In the genomic region with DNA sequence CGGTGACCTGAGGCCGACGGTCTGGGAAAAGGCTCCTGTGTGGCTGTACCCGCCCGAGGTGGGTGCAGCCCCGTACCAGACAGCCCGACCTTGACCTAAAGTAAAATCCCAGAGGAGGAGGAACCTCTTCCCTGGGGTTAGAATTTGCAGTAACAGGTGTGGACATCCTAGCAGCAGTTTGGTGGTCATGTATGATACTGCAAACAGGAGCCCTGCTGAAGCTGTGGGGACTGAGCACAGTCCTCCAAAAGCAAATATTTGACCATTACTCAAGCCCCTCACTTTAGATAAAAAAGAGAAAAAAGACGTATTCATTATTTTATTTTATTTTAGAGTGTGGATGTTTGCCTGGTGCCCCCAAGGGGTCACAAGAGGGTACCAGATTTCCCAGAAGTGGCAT, we compare ENCODE assay signal across 8 mouse cellular contexts. TPM values are rescaled to one million over a fixed set of nuclear protein-coding genes. Genes with fewer than 3 reads are reported as not detected.
DNase-seq lines count a peak whose midpoint lies in the region; ATAC-seq and TF ChIP-seq lines count a peak whose summit lies in the region.

No protein-coding gene starts in this region.

- intact Hi-C loops in heart, postnatal 10 days (cut with DNase I): no loop called here

- no peak for TF ChIP-seq CTCF in E14TG2a.4 (conservative IDR thresholded peaks at IDR 0.05; ENCODE audit: low read length)
- TF ChIP-seq CTCF in liver, postnatal 0 days (IDR thresholded peaks at IDR 0.05; ENCODE audit: low read depth): no peak

- WGBS in heart, embryonic 12.5 days: 4% methylated on average over 8 of the region's 8 CpGs
- WGBS in forebrain, embryonic 16.5 days: 4% methylated on average over 8 of the region's 8 CpGs
- 5% methylated on average over 8 of the region's 8 CpGs for WGBS in liver, postnatal 0 days (ENCODE audit: insufficient replicate concordance)

- TF ChIP-seq EP300 in liver, postnatal 0 days (IDR thresholded peaks at IDR 0.05; ENCODE audit: low read depth): no peak

- H3K36me3 ChIP-seq in heart, embryonic 12.5 days: peaks cover 36% of the 10 kb centered on the region
- peaks cover 45% of the 10 kb centered on the region for H3K36me3 ChIP-seq in E14TG2a.4 (ENCODE audit: insufficient read depth, low read length)
- H3K36me3 ChIP-seq in forebrain, embryonic 16.5 days (ENCODE audit: control insufficient read depth, insufficient read depth): peaks cover 18% of the 10 kb centered on the region
- peaks cover 30% of the 10 kb centered on the region for H3K36me3 ChIP-seq in liver, postnatal 0 days (replicated peaks; ENCODE audit: insufficient read depth, low read length)

- H3K9me3 ChIP-seq in heart, embryonic 12.5 days (replicated peaks): no peaks in the 10 kb centered on the region
- peaks cover 12% of the 10 kb centered on the region for H3K9me3 ChIP-seq in E14TG2a.4 (ENCODE audit: low read length)
- H3K9me3 ChIP-seq in forebrain, embryonic 16.5 days (ENCODE audit: control insufficient read depth, low read length): no peaks in the 10 kb centered on the region
- no peaks in the 10 kb centered on the region for H3K9me3 ChIP-seq in liver, postnatal 0 days (ENCODE audit: low read length)

- DNase-seq in heart, postnatal 10 days: no peak
- DNase-seq in liver, postnatal 0 days: no peak
- DNase-seq in cerebellum, adult 18-20 months: no peak
- no peak for DNase-seq in spleen, postnatal 36 days (ENCODE audit: low spot score in 2 of 2)

- peak overlapping the region; percentile 67; the same call in 1 of the 2 replicates for H3K27ac ChIP-seq in heart, embryonic 12.5 days (ENCODE audit: poor library complexity, severe bottlenecking)
- peak overlapping the region; percentile 75 for H3K27ac ChIP-seq in forebrain, embryonic 16.5 days (ENCODE audit: low read length)
- H3K27ac ChIP-seq in liver, postnatal 0 days (ENCODE audit: low read depth): peak overlapping the region; percentile 77

- H3K4me2 ChIP-seq in heart, embryonic 12.5 days: peak overlapping the region; percentile 98
- H3K4me2 ChIP-seq in forebrain, embryonic 16.5 days (ENCODE audit: low read length): peak overlapping the region; percentile 83
- H3K4me2 ChIP-seq in liver, postnatal 0 days (ENCODE audit: low read depth, low read length): peak overlapping the region; percentile 94

- no peak for ATAC-seq in heart, embryonic 12.5 days (ENCODE audit: insufficient number of reproducible peaks, low FRiP score)
- ATAC-seq in forebrain, embryonic 16.5 days: no peak
- ATAC-seq in liver, postnatal 0 days: peak; percentile 5; the same call in 1 of the 2 replicates
- no peak for ATAC-seq in erythroid progenitor cell, adult 5-6 weeks (replicated peaks; ENCODE audit: low FRiP score, poor library complexity, severe bottlenecking)

- peak overlapping the region; percentile 96 for H3K9ac ChIP-seq in heart, embryonic 12.5 days
- peak overlapping the region; percentile 88 for H3K9ac ChIP-seq in forebrain, embryonic 16.5 days (replicated peaks; ENCODE audit: low read depth, low read length)
- H3K9ac ChIP-seq in liver, postnatal 0 days (replicated peaks): peak overlapping the region; percentile 85

- H3K27me3 ChIP-seq in heart, embryonic 12.5 days (replicated peaks): no peaks in the 10 kb centered on the region
- no peaks in the 10 kb centered on the region for H3K27me3 ChIP-seq in E14TG2a.4 (ENCODE audit: insufficient read depth, low read length)
- H3K27me3 ChIP-seq in forebrain, embryonic 16.5 days (replicated peaks; ENCODE audit: control insufficient read depth, insufficient read depth, low read length): no peaks in the 10 kb centered on the region
- no peaks in the 10 kb centered on the region for H3K27me3 ChIP-seq in liver, postnatal 0 days (ENCODE audit: insufficient read depth, low read length)

- H3K4me1 ChIP-seq in heart, embryonic 12.5 days (replicated peaks): peaks cover 49% of the 10 kb centered on the region
- peaks cover 63% of the 10 kb centered on the region for H3K4me1 ChIP-seq in E14TG2a.4 (replicated peaks; ENCODE audit: low read depth, low read length)
- H3K4me1 ChIP-seq in forebrain, embryonic 16.5 days (replicated peaks; ENCODE audit: control insufficient read depth, insufficient read depth, low read length): peaks cover 28% of the 10 kb centered on the region
- peaks cover 31% of the 10 kb centered on the region for H3K4me1 ChIP-seq in liver, postnatal 0 days (ENCODE audit: insufficient read depth)

- peak overlapping the region; percentile 97 for H3K4me3 ChIP-seq in heart, embryonic 12.5 days
- H3K4me3 ChIP-seq in E14TG2a.4 (replicated peaks; ENCODE audit: low read length): peak overlapping the region; percentile 93
- H3K4me3 ChIP-seq in forebrain, embryonic 16.5 days (replicated peaks; ENCODE audit: low read length): peak overlapping the region; percentile 81
- H3K4me3 ChIP-seq in liver, postnatal 0 days (ENCODE audit: low read depth, low read length): peak overlapping the region; percentile 88

RNA-seq across cellular contexts. Expression of gene Sec14l1, which starts 37.7 kb away (rescaled TPM):
- 53.4 and 56.6 TPM in 2 replicates for polyA plus RNA-seq in heart, embryonic 12.5 days (2016; fragmentation: Nextera tagmentation; extraction: Ambion mirVana)
- 10 to 100 TPM; 79.2 to 91.1 TPM for total RNA-seq in heart, postnatal 10 days (2021)
- 76.9 and 83.7 TPM in 2 replicates for polyA plus RNA-seq in forebrain, embryonic 16.5 days (2015; fragmentation: Nextera tagmentation; extraction: Ambion mirVana)
- polyA plus RNA-seq in liver, postnatal 0 days (2015; fragmentation: Nextera tagmentation; extraction: Ambion mirVana): 8.2 and 9.2 TPM in 2 replicates
- 27.4 and 32.3 TPM in 2 replicates for total RNA-seq in erythroid progenitor cell, adult 5-6 weeks (2015; ENCODE audit: low replicate concordance)
- total RNA-seq in erythroid progenitor cell, adult 5-6 weeks (2017; ENCODE audit: low replicate concordance): 41.3 and 44.3 TPM in 2 replicates
